Mouse (Mus musculus) Patski (cell line): ENCODE results near the gene Rasl11b. TPM values are rescaled to one million over a fixed set of nuclear protein-coding genes. Genes with fewer than 3 reads are reported as not detected.

Source experiments
- ATAC-seq: fragments of 100-300 bp; one replicate; pipeline ENCODE4 v1.8.0; 2021
- CTCF ChIA-PET: fragments of 350-600 bp; sonication (Branson Sonifier 250); formaldehyde crosslinking; loops from one replicate; lab custom pipeline; 2022; ENCODE audit warnings: inconsistent platforms; lab: Charles Lee
- POLR2A ChIA-PET: fragments of 350-600 bp; sonication (Branson Sonifier 250); formaldehyde crosslinking; loops from one replicate; lab custom pipeline; 2022; ENCODE audit warnings: antibody characterized with exemption, inconsistent platforms; lab: Charles Lee
- DNase-seq: peaks from one replicate; pipeline ENCODE4 v3.0.0-alpha.2; 2011; ENCODE audit warnings: low read depth, low spot score
- H3K27me3 ChIP-seq: fragments of 371-371 bp; one replicate; pipeline ENCODE4 v1.5.1; 2021
- CTCF ChIP-seq: fragments of 100-300 bp; IDR thresholded peaks from one replicate; pipeline ENCODE4 v1.5.1; 2021
- in situ Hi-C: fragments of 300-500 bp; cut with MboI; formaldehyde crosslinking; loops from 3 replicates; pipeline ENCODE4 v1.11.1; 2018; ENCODE audit warnings: low pct_unique_long_range_greater_than_20kb, mixed read lengths
- polyA plus RNA-seq: library from polyadenylated mRNA; unstranded; gene quantifications from one replicate; pipeline ENCODE4 v1.2.3, GENCODE M21; 2021

The Rasl11b gene
- polyA plus RNA-seq, 1 experiment from 2014 or later = 8.0 TPM

GRCm38 (mm10) chr5:74188076-74188475 is 7.0 kb upstream of the Rasl11b start:
- ATAC-seq (no peak), DNase-seq (no peak)
- CTCF ChIA-PET = interaction anchor here (0.6 to 1.0 kb wide), 3 partner anchors 13 to 357 kb away, joined by 3 to 4 read pairs (median 3); no protein-coding TSS in a partner anchor
- in situ Hi-C loops = no loop called here
- no peak for TF ChIP-seq CTCF
- no peaks in the 10 kb centered on the region for H3K27me3 ChIP-seq
- POLR2A ChIA-PET = interaction anchor here (0.6 kb wide), 1 partner anchor 1131 kb away, joined by 3 read pairs; no protein-coding TSS in a partner anchor

GRCm38 (mm10) chr5:74188886-74189285 is 6.2 kb upstream of the Rasl11b start:
- in situ Hi-C loops = no loop called here
- ATAC-seq (no peak), DNase-seq (no peak)
- CTCF ChIA-PET = no interaction called here
- TF ChIP-seq CTCF = no peak
- no peaks in the 10 kb centered on the region for H3K27me3 ChIP-seq
- POLR2A ChIA-PET = no interaction called here

DNA sequence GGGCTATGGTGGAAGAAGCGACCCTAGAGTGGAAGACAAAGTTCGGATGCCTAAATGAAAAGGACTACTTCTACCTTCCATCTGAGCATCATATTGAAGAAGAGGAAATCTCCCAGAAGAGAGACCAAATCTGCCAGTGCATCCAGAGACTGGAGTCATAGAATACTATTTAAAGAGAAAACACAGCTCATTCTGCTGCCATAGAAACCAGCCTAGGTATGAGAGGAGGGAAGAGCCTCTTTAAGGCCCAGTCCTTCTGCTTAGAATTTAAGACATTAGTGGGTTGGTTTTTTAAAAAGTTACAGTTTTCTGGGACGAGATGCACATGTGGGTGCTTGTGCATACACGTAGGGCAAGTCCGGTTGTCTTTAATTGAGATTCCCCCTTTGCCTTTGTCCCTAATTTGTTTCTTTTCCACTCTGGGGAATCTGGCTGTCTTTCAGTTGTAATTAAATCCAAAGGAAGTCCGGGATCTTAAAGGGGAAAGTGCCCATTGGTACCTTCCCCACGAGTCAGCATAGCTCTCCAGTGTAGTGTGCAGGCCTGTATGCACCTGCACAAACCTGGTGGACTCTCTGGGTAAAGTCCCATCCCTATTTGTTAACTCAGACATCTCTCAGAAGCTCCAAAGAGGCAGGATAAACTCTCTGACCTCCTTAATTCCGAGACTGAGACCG is 5.5 kb upstream of the Rasl11b start:
- H3K27me3 ChIP-seq = no peaks in the 10 kb centered on the region
- no peak for ATAC-seq
- POLR2A ChIA-PET = no interaction called here
- CTCF ChIA-PET = interaction anchor here (1.1 kb wide), 1 partner anchor 14 kb away, joined by 4 read pairs; no protein-coding TSS in a partner anchor
- in situ Hi-C loops = no loop called here
- TF ChIP-seq CTCF = no peak
- DNase-seq = no peak

DNA sequence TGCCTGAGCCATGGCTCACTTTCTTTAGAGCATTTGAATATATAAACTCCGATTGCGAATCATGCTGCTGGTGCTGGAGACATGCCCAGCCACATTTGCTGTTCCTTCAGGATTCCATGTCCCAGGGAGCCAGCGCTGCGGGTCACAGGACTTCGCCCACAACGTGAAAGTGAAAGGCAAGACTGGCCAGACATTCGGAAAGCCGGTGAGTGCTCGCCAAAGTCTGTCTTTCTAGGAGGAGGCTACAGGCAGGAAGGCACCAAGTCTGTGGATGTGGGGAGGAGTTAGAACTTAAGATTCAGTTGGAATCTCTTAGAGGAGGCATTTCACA is 5.0 kb upstream of the Rasl11b start:
- DNase-seq (no peak), ATAC-seq (no peak)
- POLR2A ChIA-PET = interaction anchor here (0.6 kb wide), 1 partner anchor 18 kb away, joined by 3 read pairs; no protein-coding TSS in a partner anchor

DNA sequence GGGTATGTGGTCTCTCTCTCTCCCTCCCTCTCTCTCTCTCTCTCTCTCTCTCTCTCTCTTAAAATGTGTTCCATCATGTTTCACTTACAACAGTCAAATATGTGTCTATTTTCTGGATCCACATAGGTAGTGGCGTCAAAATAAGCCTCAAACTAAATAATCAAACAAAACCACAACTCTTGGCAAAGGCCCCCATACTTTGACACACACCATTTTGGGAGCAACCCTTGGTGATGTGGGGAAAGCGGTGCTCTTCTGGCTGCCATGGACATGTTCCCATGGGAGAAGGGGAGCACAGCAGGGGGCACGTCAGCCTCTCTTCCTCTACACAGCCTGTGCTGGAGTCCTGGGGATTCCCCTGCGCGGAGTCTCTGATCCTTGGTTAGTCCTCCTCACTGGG is 4.2 kb upstream of the Rasl11b start:
- ATAC-seq = no peak
- no peak for TF ChIP-seq CTCF
- no peaks in the 10 kb centered on the region for H3K27me3 ChIP-seq
- in situ Hi-C loops = no loop called here
- no peak for DNase-seq
- ChIA-PET POLR2A (interaction anchor here (1.1 kb wide), 1 partner anchor 27 kb away, joined by 3 read pairs; no protein-coding TSS in a partner anchor), CTCF (interaction anchor here (1.2 kb wide), 1 partner anchor 15 kb away, joined by 3 read pairs; no protein-coding TSS in a partner anchor)

More for the DNA sequence above, 5.0 kb upstream of the Rasl11b start:
- in situ Hi-C loops = no loop called here
- CTCF ChIA-PET = interaction anchor here (1.1 kb wide), 1 partner anchor 14 kb away, joined by 4 read pairs; no protein-coding TSS in a partner anchor
- no peaks in the 10 kb centered on the region for H3K27me3 ChIP-seq
- TF ChIP-seq CTCF = no peak

DNA sequence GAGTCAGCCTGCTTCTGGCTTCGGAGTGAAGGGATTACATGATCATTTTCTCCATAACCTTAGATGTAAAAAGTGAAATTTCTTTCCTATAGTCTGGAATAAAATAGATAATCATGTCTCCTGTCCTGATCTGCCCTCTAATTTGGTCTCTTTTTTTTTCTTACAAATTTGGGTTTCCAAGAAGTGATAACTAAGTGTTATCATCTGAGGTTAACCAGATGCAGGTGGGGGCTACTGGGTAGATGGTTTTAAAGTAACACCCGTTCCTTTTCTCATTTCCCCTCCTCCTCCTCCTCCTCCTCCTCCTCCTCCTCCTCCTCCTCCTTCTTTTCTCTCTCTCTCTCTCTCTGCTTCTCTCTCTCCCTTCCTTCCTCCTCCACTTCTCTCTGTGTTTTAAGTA is 2.1 kb upstream of the Rasl11b start:
- CTCF ChIA-PET = interaction anchor here (1.6 kb wide), 1 partner anchor 18 kb away, joined by 4 read pairs; no protein-coding TSS in a partner anchor
- TF ChIP-seq CTCF = no peak

GRCm38 (mm10) chr5:74193626-74194025 is 1.5 kb upstream of the Rasl11b start:
- TF ChIP-seq CTCF = no peak
- no peaks in the 10 kb centered on the region for H3K27me3 ChIP-seq
- DNase-seq = no peak
- ChIA-PET CTCF (no interaction called here), POLR2A (no interaction called here)
- in situ Hi-C loops = no loop called here
- no peak for ATAC-seq

More for the DNA sequence above, 2.1 kb upstream of the Rasl11b start:
- H3K27me3 ChIP-seq = no peaks in the 10 kb centered on the region
- in situ Hi-C loops = no loop called here
- POLR2A ChIA-PET = interaction anchor here (1.2 kb wide), 1 partner anchor 26 kb away, joined by 3 read pairs; no protein-coding TSS in a partner anchor
- no peak for ATAC-seq
- DNase-seq = no peak

- in situ Hi-C loops = no loop called here
- ChIA-PET CTCF (no interaction called here), POLR2A (no interaction called here)
- no peak for TF ChIP-seq CTCF
- ATAC-seq (no peak), DNase-seq (no peak)
- H3K27me3 ChIP-seq = no peaks in the 10 kb centered on the region
Measured at GRCm38 (mm10) chr5:74194027-74194840, 852 bp upstream of the Rasl11b start.

GRCm38 (mm10) chr5:74195614-74196306 is 674 bp downstream of the Rasl11b start:
- ATAC-seq (no peak), DNase-seq (no peak)
- in situ Hi-C loops = no loop called here
- CTCF ChIA-PET = interaction anchor here (1.0 to 1.4 kb wide), 5 partner anchors 9 to 75 kb away, joined by 3 to 4 read pairs (median 3); no protein-coding TSS in a partner anchor
- no peaks in the 10 kb centered on the region for H3K27me3 ChIP-seq
- POLR2A ChIA-PET = interaction anchor here (0.6 to 0.8 kb wide), 3 partner anchors 77 to 145 kb away, joined by 3 read pairs; no protein-coding TSS in a partner anchor
- TF ChIP-seq CTCF = no peak

DNA sequence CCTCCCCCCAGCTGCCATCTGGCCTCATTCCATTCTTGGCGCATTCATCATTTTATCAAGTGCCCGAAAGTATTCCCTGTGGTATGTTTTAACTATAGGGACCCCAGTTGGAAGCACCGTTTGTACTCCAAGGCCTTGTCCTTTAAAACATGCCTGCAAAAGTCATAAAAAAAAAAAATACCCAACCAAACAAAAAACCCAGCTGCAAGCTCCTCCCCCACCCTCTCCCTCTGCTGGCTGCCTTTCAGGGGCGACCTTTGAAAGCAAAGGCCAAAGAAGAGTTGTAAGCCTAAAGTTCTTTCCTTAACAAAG is 1.2 kb downstream of the Rasl11b start:
- DNase-seq = no peak

More for the DNA sequence above, 1.2 kb downstream of the Rasl11b start:
- ChIA-PET POLR2A (interaction anchor here (0.6 to 0.8 kb wide), 2 partner anchors 81 to 145 kb away, joined by 3 read pairs; no protein-coding TSS in a partner anchor), CTCF (interaction anchor here (1.0 to 1.4 kb wide), 5 partner anchors 8 to 75 kb away, joined by 3 to 4 read pairs (median 3); no protein-coding TSS in a partner anchor)
- no peak for ATAC-seq
- H3K27me3 ChIP-seq = no peaks in the 10 kb centered on the region
- TF ChIP-seq CTCF = no peak
- in situ Hi-C loops = no loop called here
